Comparison of ENCODE assay signal across 23 mouse cellular contexts in the genomic region with DNA sequence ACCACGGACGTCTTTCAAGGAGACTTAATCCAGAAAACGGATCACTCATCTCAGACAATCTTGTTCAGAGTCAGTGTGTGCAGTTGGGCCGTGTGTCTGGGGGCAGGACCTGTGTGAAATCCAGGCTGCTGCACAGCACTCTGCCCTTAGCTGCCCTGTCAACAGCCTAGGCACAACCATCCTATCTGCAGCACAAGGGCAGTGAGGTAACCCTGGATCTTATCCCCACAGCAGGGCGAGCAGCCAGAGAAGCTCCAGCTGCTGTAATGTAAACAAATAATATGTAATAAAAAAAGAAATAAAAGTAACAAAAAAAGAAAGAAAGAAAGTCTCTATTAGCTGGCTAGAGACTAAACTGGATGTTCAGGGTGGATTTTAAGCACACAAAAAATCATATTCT. TPM values are rescaled to one million over a fixed set of nuclear protein-coding genes. Genes with fewer than 3 reads are reported as not detected.
DNase-seq lines count a peak whose midpoint lies in the region; ATAC-seq and TF ChIP-seq lines count a peak whose summit lies in the region.
"Had no signal": no experiment of that assay in that cellular context is flagged by ENCODE, and none has a peak within 500 bp of the region (broad histone marks: within the 10 kb centered on the region; RNA-seq: fewer than 3 reads in every experiment).

No protein-coding gene starts in this region.

- 43% methylated on average over 5 of the region's 5 CpGs for WGBS in heart, embryonic 13.5 days
- WGBS in liver, embryonic 14.5 days (ENCODE audit: insufficient replicate concordance) = 65% methylated on average over 5 of the region's 5 CpGs

- ATAC-seq in heart, embryonic 13.5 days (ENCODE audit: extremely low read depth, insufficient number of reproducible peaks, low FRiP score, low TSS enrichment) = no peak
- ATAC-seq in liver, embryonic 14.5 days (ENCODE audit: insufficient read depth) = no peak
- ATAC-seq: midbrain, embryonic 13.5 days had no signal

- no peak for TF ChIP-seq EP300 in liver, embryonic 14.5 days (IDR thresholded peaks at IDR 0.05; ENCODE audit: low read depth)

- peaks cover 36% of the 10 kb centered on the region for H3K4me1 ChIP-seq in heart, embryonic 13.5 days
- H3K4me1 ChIP-seq in ES-E14 (ENCODE audit: control insufficient read depth in 2 of 2, insufficient read depth in 2 of 2, low read length in 2 of 2, poor library complexity in 1 of 2) = peaks cover 8 to 10% of the 10 kb centered on the region in 2 experiments; a peak in 3 of 4 replicates
- H3K4me1 ChIP-seq in liver, embryonic 14.5 days (replicated peaks; ENCODE audit: control insufficient read depth in 2 of 2, insufficient read depth in 2 of 2, low read length in 1 of 2) = peaks cover 29 to 36% of the 10 kb centered on the region in 2 experiments
- H3K4me1 ChIP-seq: midbrain, embryonic 13.5 days had no signal

- no peak for TF ChIP-seq CTCF in liver, embryonic 14.5 days (IDR thresholded peaks at IDR 0.05; ENCODE audit: low read depth)
- TF ChIP-seq CTCF in layer of hippocampus, adult 2 months (conservative IDR thresholded peaks at IDR 0.05) = no peak

- no peak for DNase-seq in heart, postnatal 10 days
- DNase-seq in ES-E14 (ENCODE audit: low read depth, low spot score) (no peak), adipocyte (ENCODE audit: low spot score) (peak; percentile 48)
- DNase-seq in liver, embryonic 14.5 days (ENCODE audit: low read depth in 3 of 3, low spot score in 3 of 3) = no peak
- DNase-seq in layer of hippocampus, adult 2 months (ENCODE audit: low spot score in 2 of 2) = no peak
- no peak for DNase-seq in frontal cortex, adult 2 months (ENCODE audit: extremely low spot score in 1 of 2, low spot score in 1 of 2)
- DNase-seq in cerebellum, adult 9-11 months = no peak
- DNase-seq: adrenal gland, postnatal 14 days; B cell, adult 2 months; cerebellum, adult 11 months; cerebellum, postnatal 25 days; embryo, embryonic 11 days; gastrocnemius, postnatal 14 days; heart, adult 2 months; kidney, adult 8-10 months; lung, postnatal 4 days; spleen, adult 18-20 months; thymus, postnatal 25 days had no signal

- no peaks in the 10 kb centered on the region for H3K27me3 ChIP-seq in heart, embryonic 13.5 days (replicated peaks)
- no peaks in the 10 kb centered on the region for H3K27me3 ChIP-seq in liver, embryonic 14.5 days (ENCODE audit: control insufficient read depth, insufficient read depth, low read length)
- H3K27me3 ChIP-seq: lung, embryonic 15.5 days; midbrain, embryonic 13.5 days had no signal

- intact Hi-C loops in heart, postnatal 10 days (cut with DNase I) = loop anchor here (5.0 to 10.0 kb wide), 2 partner anchors 133 to 436 kb away; no protein-coding TSS in a partner anchor

- no peak overlapping the region for H3K9ac ChIP-seq in heart, embryonic 13.5 days
- H3K9ac ChIP-seq in ES-E14 (ENCODE audit: insufficient read depth, low read depth, low read length, poor library complexity, severe bottlenecking) = no peak overlapping the region
- H3K9ac ChIP-seq in liver, embryonic 14.5 days (replicated peaks) = peak overlapping the region; percentile 93
- H3K9ac ChIP-seq: hindbrain, embryonic 14.5 days; lung, embryonic 15.5 days; midbrain, embryonic 13.5 days had no signal

- in situ Hi-C loops in ES-E14 (cut with MboI; ENCODE audit: low sequenced_read_pairs in 2 of 2, unreplicated experiment in 2 of 2) = loop anchor here in 1 of 2 experiments (10.0 to 25.0 kb wide), 2 partner anchors 282 to 286 kb away; no protein-coding TSS in a partner anchor

- H3K4me2 ChIP-seq in heart, embryonic 13.5 days = peak overlapping the region; percentile 67
- H3K4me2 ChIP-seq in liver, embryonic 14.5 days (ENCODE audit: low read depth) = peak overlapping the region; percentile 84
- H3K4me2 ChIP-seq: hindbrain, embryonic 14.5 days; lung, embryonic 15.5 days; midbrain, embryonic 13.5 days had no signal

- H3K9me3 ChIP-seq in heart, embryonic 13.5 days = no peaks in the 10 kb centered on the region
- H3K9me3 ChIP-seq in ES-E14 (ENCODE audit: control insufficient read depth, insufficient read depth, low read depth, low read length) = no peaks in the 10 kb centered on the region
- no peaks in the 10 kb centered on the region for H3K9me3 ChIP-seq in liver, embryonic 14.5 days (ENCODE audit: control insufficient read depth, low read length)
- H3K9me3 ChIP-seq: forebrain, embryonic 10.5 days; lung, embryonic 15.5 days; midbrain, embryonic 13.5 days had no signal

- no peak overlapping the region for H3K4me3 ChIP-seq in heart, embryonic 13.5 days
- H3K4me3 ChIP-seq in ES-E14 (ENCODE audit: insufficient read depth in 1 of 2, low read depth in 1 of 2, low read length in 2 of 2, poor library complexity in 1 of 2, severe bottlenecking in 1 of 2) = no peak overlapping the region
- H3K4me3 ChIP-seq in liver, embryonic 14.5 days (ENCODE audit: insufficient read depth in 1 of 2, low read depth in 2 of 2, low read length in 2 of 2) = peak overlapping the region; percentile 23 to 79
- no peak overlapping the region for H3K4me3 ChIP-seq in layer of hippocampus, adult 2 months
- H3K4me3 ChIP-seq: forebrain, embryonic 10.5 days; heart, adult 2 months; lung, embryonic 15.5 days; midbrain, embryonic 13.5 days had no signal

- no peaks in the 10 kb centered on the region for H3K36me3 ChIP-seq in heart, embryonic 13.5 days
- no peaks in the 10 kb centered on the region; the same call in 1 of the 2 replicates for H3K36me3 ChIP-seq in ES-E14 (ENCODE audit: control insufficient read depth, insufficient read depth, low read length, poor library complexity, severe bottlenecking)
- H3K36me3 ChIP-seq in liver, embryonic 14.5 days (replicated peaks; ENCODE audit: control insufficient read depth, insufficient read depth, low read depth) = peaks cover 13% of the 10 kb centered on the region; the same call in 1 of the 2 replicates
- H3K36me3 ChIP-seq: forebrain, embryonic 10.5 days; lung, embryonic 15.5 days; midbrain, embryonic 13.5 days had no signal

- H3K27ac ChIP-seq in heart, embryonic 13.5 days (replicated peaks) = no peak overlapping the region
- H3K27ac ChIP-seq in ES-E14 (ENCODE audit: insufficient read depth, low read depth, low read length, poor library complexity, severe bottlenecking) = peak overlapping the region; percentile 37; the same call in 1 of the 2 replicates
- H3K27ac ChIP-seq in liver, embryonic 14.5 days = peak overlapping the region; percentile 48
- no peak overlapping the region for H3K27ac ChIP-seq in layer of hippocampus, adult 2 months
- H3K27ac ChIP-seq: forebrain, embryonic 10.5 days; heart, adult 2 months; hindbrain, embryonic 14.5 days; lung, embryonic 15.5 days; midbrain, embryonic 13.5 days had no signal

TF ChIP-seq in ES-E14, 5 proteins besides CTCF, POLR2A, EP300 and RAD21:
- TF ChIP-seq MAFK (IDR thresholded peaks at IDR 0.05; ENCODE audit: insufficient read depth, low read depth, low read length) = no peak
- no peak for TF ChIP-seq CHD2 (IDR thresholded peaks at IDR 0.05; ENCODE audit: low read depth, low read length)
- no peak for TF ChIP-seq HCFC1 (IDR thresholded peaks at IDR 0.05; ENCODE audit: borderline replicate concordance, insufficient read depth, low read length)
- no peak for TF ChIP-seq ZC3H11A (IDR thresholded peaks at IDR 0.05; ENCODE audit: borderline replicate concordance, low read depth, low read length)
- TF ChIP-seq ZNF384 (IDR thresholded peaks at IDR 0.05; ENCODE audit: low read depth, low read length) = no peak

RNA-seq across cellular contexts. Expression of gene Ak3, which starts 21.4 kb away (rescaled TPM):
- polyA plus RNA-seq in heart, embryonic 13.5 days (2015; fragmentation: Nextera tagmentation; extraction: Ambion mirVana) = 69.3 and 69.8 TPM in 2 replicates
- 10 to 100 TPM; 82.7 to 83.3 TPM for total RNA-seq in heart, postnatal 10 days (2021)
- 13.8 and 14.0 TPM in 2 replicates for total RNA-seq in ES-E14 (2012; rRNA removed)
- polyA plus RNA-seq in liver, embryonic 14.5 days (2012; rRNA removed) = 12.0 and 16.3 TPM in 2 replicates
- polyA plus RNA-seq in liver, embryonic 14.5 days (2014; fragmentation: Nextera tagmentation; extraction: Ambion mirVana) = 41.5 and 44.0 TPM in 2 replicates
- total RNA-seq in layer of hippocampus, adult 2 months (2021) = 10 to 100 TPM; 51.5 to 53.0 TPM
- 61.8 and 66.5 TPM in 2 replicates for polyA plus RNA-seq in frontal cortex, adult 2 months (2012; rRNA removed)

RNA-seq across cellular contexts. Expression of gene Rcl1, which starts 32.0 kb away (rescaled TPM):
- 22.0 and 23.5 TPM in 2 replicates for polyA plus RNA-seq in heart, embryonic 13.5 days (2015; fragmentation: Nextera tagmentation; extraction: Ambion mirVana)
- total RNA-seq in heart, postnatal 10 days (2021) = 1 to 10 TPM; 6.5 to 8.2 TPM
- total RNA-seq in ES-E14 (2012; rRNA removed) = 53.6 and 70.5 TPM in 2 replicates
- 22.3 and 31.4 TPM in 2 replicates for polyA plus RNA-seq in liver, embryonic 14.5 days (2012; rRNA removed)
- 52.1 and 54.8 TPM in 2 replicates for polyA plus RNA-seq in liver, embryonic 14.5 days (2014; fragmentation: Nextera tagmentation; extraction: Ambion mirVana)
- total RNA-seq in layer of hippocampus, adult 2 months (2021) = 10 to 100 TPM; 19.3 to 22.0 TPM
- 19.2 and 20.1 TPM in 2 replicates for polyA plus RNA-seq in frontal cortex, adult 2 months (2012; rRNA removed)

Comparison
In these comparisons a context has a peak if more than half of its experiments do, and no peak if none do; other contexts are left out.
1. H3K27ac ChIP-seq: peak in ES-E14 (single experiment) and liver, embryonic 14.5 days (single experiment); none in heart, embryonic 13.5 days (single experiment) and layer of hippocampus, adult 2 months (single experiment).
2. H3K4me3 ChIP-seq: peak in liver, embryonic 14.5 days (2 of 2); none in heart, embryonic 13.5 days (single experiment), ES-E14 (0 of 2) and layer of hippocampus, adult 2 months (single experiment).